Mouse (Mus musculus): Measurements from ENCODE around the gene Olig1.

- no peak for TF ChIP-seq CTCF (IDR thresholded peaks at IDR 0.05; ENCODE audit: low read depth)
- no peak for TF ChIP-seq EP300 (IDR thresholded peaks at IDR 0.05; ENCODE audit: low read depth)
Observed at GRCm38 (mm10) chr16:91231781-91232469, 37.6 kb upstream of the Olig1 start.

Measured in liver, postnatal 0 days (tissue).